Mouse (Mus musculus) lung, embryonic 14.5 days (tissue): ENCODE results near the gene Prpf8. TPM values are rescaled to one million over a fixed set of nuclear protein-coding genes. Genes with fewer than 3 reads are reported as not detected.
A peak's percentile ranks its signal among the peaks of the same experiment; 100 is the strongest.

Experiments
- ATAC-seq: fragments of 200-750 bp; cut with Nextera tagmentation; 2 replicates; pipeline ENCODE4 v1.8.0; 2017; ENCODE audit warnings: mild to moderate bottlenecking, moderate TSS enrichment, moderate library complexity; ENCODE audit not compliant: insufficient read depth
- DNase-seq: peaks from one replicate; pipeline ENCODE4 v3.0.0-alpha.2; 2015
- H3K27ac ChIP-seq: fragments of 300-500 bp; sonication (generic); 2 replicates; pipeline ENCODE4 v1.5.1; 2014; ENCODE audit warnings: low read depth, mild to moderate bottlenecking, moderate library complexity
- H3K27me3 ChIP-seq: fragments of 300-500 bp; sonication (generic); 2 replicates; pipeline ENCODE4 v1.6.1; 2014; ENCODE audit warnings: low read length, control low read depth; ENCODE audit not compliant: insufficient read depth
- H3K36me3 ChIP-seq: fragments of 300-500 bp; sonication (generic); 2 replicates; pipeline ENCODE4 v1.6.1; 2014; ENCODE audit warnings: control low read depth; ENCODE audit not compliant: insufficient read depth
- H3K4me1 ChIP-seq: fragments of 300-500 bp; sonication (generic); 2 replicates; pipeline ENCODE4 v1.6.1; 2014; ENCODE audit warnings: antibody characterized with exemption, control low read depth; ENCODE audit not compliant: insufficient read depth
- H3K4me2 ChIP-seq: fragments of 300-500 bp; sonication (generic); 2 replicates; pipeline ENCODE4 v1.6.1; 2014; ENCODE audit warnings: mild to moderate bottlenecking
- H3K4me3 ChIP-seq: fragments of 300-500 bp; sonication (generic); 2 replicates; pipeline ENCODE4 v1.5.1; 2014; ENCODE audit warnings: low read depth, low read length
- H3K9ac ChIP-seq: fragments of 300-500 bp; sonication (generic); 2 replicates; pipeline ENCODE4 v1.6.1; 2014
- H3K9me3 ChIP-seq: fragments of 300-500 bp; sonication (generic); 2 replicates; pipeline ENCODE4 v1.6.1; 2016; ENCODE audit warnings: low read depth, low read length, control low read depth
- CTCF ChIP-seq: IDR thresholded peaks from 2 replicates; pipeline ENCODE4 v1.5.1; 2016; ENCODE audit warnings: antibody characterized with exemption, low read depth
- WGBS: fragments of 180-500 bp; shearing (Covaris S2); extraction: QIAGEN DNeasy Blood & Tissue Kit; methylation state at CpG from one replicate; pipeline ENCODE4 v1.1.7; 2014; 5-methylcytosine and 5-hydroxymethylcytosine counted together
- polyA plus RNA-seq: library from polyadenylated mRNA; unstranded; fragments of >200 nt; fragmentation: Nextera tagmentation; extraction: Ambion mirVana; gene quantifications from 2 replicates; pipeline ENCODE4 v1.2.1, GENCODE M21; 2014

Prpf8 gene
- polyA plus RNA-seq, 1 experiment from 2014 or later = 104 TPM

DNA sequence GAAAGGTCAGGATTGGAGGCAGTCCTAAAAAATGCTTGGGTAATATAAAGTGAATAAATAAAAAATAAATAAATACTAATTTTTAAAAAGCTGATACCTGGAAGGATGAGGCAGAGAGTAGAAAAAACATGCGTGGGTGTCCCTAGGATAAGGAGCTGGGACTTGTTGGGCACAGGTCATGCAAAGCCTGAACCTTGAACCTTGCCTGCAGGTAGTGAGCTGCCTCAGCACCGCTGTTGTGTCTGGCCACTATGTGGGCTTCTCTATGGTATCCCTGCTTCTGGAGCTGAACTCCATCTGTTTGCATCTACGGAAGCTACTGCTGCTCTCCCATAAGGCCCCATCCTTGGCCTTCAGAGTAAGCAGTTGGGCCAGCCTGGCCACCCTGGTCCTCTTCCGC lies 17.4 kb upstream of the Prpf8 start:
- ATAC-seq (no peak), DNase-seq (no peak)
- peaks cover 14% of the 10 kb centered on the region for H3K36me3 ChIP-seq
- no peak overlapping the region for H3K27ac ChIP-seq
- H3K4me3 ChIP-seq = no peak overlapping the region
- H3K4me1 ChIP-seq = no peaks in the 10 kb centered on the region; the same call in 1 of the 2 replicates
- TF ChIP-seq CTCF = no peak
- no peak overlapping the region; the same call in 1 of the 2 replicates for H3K9ac ChIP-seq
- no peaks in the 10 kb centered on the region for H3K27me3 ChIP-seq
- no peaks in the 10 kb centered on the region for H3K9me3 ChIP-seq
- WGBS = 92% methylated on average over 4 of the region's 4 CpGs
- no peak overlapping the region for H3K4me2 ChIP-seq

DNA sequence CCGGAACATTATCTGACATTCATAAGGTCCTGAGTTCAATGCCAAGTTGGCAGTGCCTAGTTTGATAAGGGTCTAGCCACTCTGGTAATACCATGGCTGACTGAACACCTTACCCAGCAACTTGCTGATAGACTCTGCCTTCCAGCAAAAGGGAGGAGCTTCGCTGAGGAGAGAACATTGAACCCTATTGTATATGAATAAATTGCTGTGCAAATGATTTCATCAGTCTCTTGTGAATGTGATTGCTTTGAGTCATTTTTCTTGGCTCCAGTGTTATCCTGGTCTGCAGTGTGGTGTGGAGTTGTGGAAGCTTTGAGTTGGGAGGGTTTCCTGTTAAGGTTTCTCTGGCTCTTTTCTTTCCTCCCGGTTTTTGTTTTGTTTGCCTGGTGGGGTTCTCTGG lies 15.9 kb upstream of the Prpf8 start:
- no peak overlapping the region for H3K4me2 ChIP-seq

DNA sequence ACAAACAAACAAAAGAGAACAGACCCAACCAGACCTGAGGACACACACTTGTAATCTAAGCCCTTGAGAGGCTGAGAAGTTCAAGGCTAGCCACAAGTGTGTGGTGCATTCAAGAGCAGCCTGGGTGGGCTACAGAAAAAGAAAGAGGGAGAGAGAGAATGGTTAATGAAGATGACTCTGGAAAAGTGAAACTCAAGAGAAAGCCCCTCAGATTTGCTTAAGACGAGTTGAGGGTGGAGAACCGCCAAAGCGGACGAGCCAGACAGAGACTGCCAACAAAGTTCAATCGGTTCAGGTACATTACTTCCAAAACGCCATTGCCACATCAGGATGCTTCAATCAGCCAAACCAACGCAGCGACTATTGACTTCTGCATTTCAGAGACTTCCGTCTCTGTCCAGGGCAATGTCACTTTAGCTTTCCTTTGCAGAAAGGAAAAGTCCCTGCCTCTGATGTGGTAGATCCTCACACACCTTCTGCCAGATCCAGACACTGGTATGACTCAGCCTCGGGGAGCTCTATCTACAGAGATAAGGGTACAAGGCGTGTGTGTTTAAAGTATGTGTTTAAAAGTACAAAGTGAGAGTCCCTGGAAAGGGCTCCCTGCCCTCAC lies 14.0 kb upstream of the Prpf8 start:
- H3K4me2 ChIP-seq = no peak overlapping the region
- no peaks in the 10 kb centered on the region for H3K27me3 ChIP-seq
- ATAC-seq (no peak), DNase-seq (no peak)
- no peaks in the 10 kb centered on the region; the same call in 1 of the 2 replicates for H3K4me1 ChIP-seq
- no peak for TF ChIP-seq CTCF
- H3K27ac ChIP-seq = no peak overlapping the region
- no peak overlapping the region for H3K4me3 ChIP-seq
- no peak overlapping the region for H3K9ac ChIP-seq
- H3K36me3 ChIP-seq = no peaks in the 10 kb centered on the region
- no peaks in the 10 kb centered on the region for H3K9me3 ChIP-seq
- WGBS = 70% methylated on average over 11 of the region's 11 CpGs

More for the DNA sequence above, 15.9 kb upstream of the Prpf8 start:
- Histone ChIP-seq H3K36me3 (peaks cover 5% of the 10 kb centered on the region; the same call in 1 of the 2 replicates), H3K27me3 (no peaks in the 10 kb centered on the region), H3K27ac (no peak overlapping the region), H3K9me3 (no peaks in the 10 kb centered on the region), H3K4me3 (no peak overlapping the region), H3K4me1 (no peaks in the 10 kb centered on the region; the same call in 1 of the 2 replicates), H3K9ac (no peak overlapping the region)
- 85% methylated on average over 3 of the region's 3 CpGs for WGBS
- TF ChIP-seq CTCF = no peak
- DNase-seq = no peak
- no peak for ATAC-seq

DNA sequence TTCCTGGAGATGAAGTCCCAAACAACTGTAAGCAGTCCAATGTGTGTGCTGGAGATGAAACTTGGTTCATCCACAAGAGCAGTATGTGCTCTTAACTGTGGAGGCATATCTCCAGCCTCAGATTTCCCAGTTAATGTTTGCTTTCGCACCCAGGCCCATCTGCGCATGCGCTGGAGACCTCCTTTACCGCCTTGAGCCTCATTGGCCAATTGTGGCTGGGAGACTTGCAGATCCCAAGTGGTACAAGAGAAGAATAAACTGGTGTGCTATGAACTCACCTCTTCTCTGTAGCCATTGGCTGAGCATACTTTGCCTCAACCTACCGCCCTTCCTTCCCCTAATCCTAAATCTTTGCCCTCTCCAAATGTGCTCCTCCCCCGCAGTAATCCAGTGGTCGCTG lies 13.2 kb upstream of the Prpf8 start:
- Histone ChIP-seq H3K27me3 (no peaks in the 10 kb centered on the region), H3K9me3 (no peaks in the 10 kb centered on the region), H3K36me3 (no peaks in the 10 kb centered on the region), H3K4me3 (no peak overlapping the region), H3K4me1 (no peaks in the 10 kb centered on the region), H3K9ac (no peak overlapping the region), H3K27ac (no peak overlapping the region), H3K4me2 (no peak overlapping the region)
- 72% methylated on average over 7 of the region's 7 CpGs for WGBS
- no peak for TF ChIP-seq CTCF
- DNase-seq (peak; percentile 18), ATAC-seq (no peak)

DNA sequence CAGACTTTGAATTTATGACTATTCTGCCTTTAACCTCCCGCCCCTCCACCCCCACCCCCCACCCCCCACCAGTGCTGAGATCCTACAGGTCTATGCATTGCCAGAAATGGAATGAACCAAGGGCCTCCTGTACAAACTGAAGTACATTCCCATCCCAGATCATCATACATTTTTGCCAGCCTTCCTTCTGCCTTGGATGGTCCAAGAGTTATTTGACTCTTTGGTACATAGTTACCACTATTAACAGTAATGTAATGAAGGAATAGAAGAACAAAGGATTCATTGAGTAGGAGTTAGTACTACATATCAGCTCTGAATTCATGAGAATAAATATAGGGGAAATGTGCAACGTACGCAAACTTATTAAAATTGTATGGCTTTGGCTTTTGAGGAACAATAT lies 424 bp upstream of the Prpf8 start:
- Histone ChIP-seq H3K4me2 (peak overlapping the region; percentile 85), H3K27me3 (no peaks in the 10 kb centered on the region), H3K9ac (no peak overlapping the region), H3K27ac (no peak overlapping the region), H3K9me3 (no peaks in the 10 kb centered on the region), H3K4me3 (peak overlapping the region; percentile 100), H3K4me1 (peaks cover 8% of the 10 kb centered on the region), H3K36me3 (peaks cover 29% of the 10 kb centered on the region)
- DNase-seq (no peak), ATAC-seq (peak; percentile 45)
- 25% methylated on average over 3 of the region's 3 CpGs for WGBS
- no peak for TF ChIP-seq CTCF

DNA sequence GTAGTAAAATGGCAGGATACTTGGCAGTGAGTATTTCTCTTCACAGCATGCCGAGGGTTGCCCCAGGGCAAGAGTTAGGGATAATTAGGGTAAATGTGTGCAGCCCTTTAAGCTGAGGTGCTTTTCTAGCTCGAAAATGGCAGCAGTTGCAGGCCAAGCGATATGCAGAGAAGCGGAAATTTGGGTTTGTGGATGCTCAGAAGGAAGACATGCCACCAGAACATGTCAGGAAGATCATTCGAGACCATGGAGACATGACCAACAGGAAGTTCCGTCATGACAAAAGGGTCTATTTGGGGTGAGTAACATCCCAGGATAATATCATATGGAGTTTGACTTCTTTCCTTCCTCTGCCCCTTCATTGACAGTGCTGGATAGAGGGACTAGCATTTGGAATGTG lies 880 bp downstream of the Prpf8 start:
- peak overlapping the region; percentile 100 for H3K4me3 ChIP-seq
- no peak overlapping the region for H3K27ac ChIP-seq
- peaks cover 8% of the 10 kb centered on the region for H3K4me1 ChIP-seq
- H3K36me3 ChIP-seq = peaks cover 42% of the 10 kb centered on the region
- no peak for DNase-seq
- TF ChIP-seq CTCF = no peak
- peak overlapping the region; percentile 85 for H3K4me2 ChIP-seq
- peak overlapping the region; percentile 94 for H3K9ac ChIP-seq
- 35% methylated on average over 6 of the region's 6 CpGs for WGBS
- no peak for ATAC-seq
- no peaks in the 10 kb centered on the region for H3K27me3 ChIP-seq
- no peaks in the 10 kb centered on the region for H3K9me3 ChIP-seq

DNA sequence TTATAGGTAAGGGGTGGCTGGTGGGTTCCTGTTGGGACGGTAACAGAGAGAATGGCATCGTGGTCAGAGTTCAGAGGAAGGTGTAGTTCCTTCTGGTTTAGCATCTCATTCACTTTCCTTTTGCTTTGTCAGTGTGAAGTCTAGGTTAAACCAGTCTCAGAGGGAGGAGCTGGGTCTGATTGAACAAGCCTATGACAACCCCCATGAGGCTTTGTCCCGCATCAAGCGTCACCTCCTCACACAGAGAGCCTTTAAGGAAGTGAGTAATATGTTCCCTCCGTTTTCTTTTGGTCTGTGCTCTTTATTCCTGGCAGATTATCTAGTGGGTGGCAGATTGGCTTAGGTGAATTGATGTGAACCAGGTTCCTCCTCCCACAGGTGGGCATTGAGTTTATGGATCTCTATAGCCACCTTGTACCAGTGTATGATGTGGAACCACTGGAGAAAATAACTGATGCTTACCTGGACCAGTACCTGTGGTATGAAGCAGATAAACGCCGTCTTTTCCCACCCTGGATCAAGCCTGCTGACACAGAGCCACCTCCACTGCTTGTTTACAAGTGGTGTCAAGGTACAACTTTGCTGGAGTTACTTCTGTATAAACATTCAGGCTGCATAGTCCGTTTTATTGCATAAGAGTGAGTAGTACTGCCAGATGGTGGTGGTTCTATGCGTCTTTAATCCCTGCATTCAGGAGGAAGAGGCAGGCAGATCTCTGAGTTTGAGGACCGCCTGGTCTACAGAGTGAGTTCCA lies 7.9 kb downstream of the Prpf8 start:
- H3K9me3 ChIP-seq = no peaks in the 10 kb centered on the region
- no peak overlapping the region for H3K9ac ChIP-seq
- TF ChIP-seq CTCF = no peak
- no peaks in the 10 kb centered on the region for H3K27me3 ChIP-seq
- H3K4me1 ChIP-seq = no peaks in the 10 kb centered on the region
- no peak for DNase-seq
- peaks cover 100% of the 10 kb centered on the region for H3K36me3 ChIP-seq
- no peak for ATAC-seq
- H3K27ac ChIP-seq = no peak overlapping the region
- whole genome bisulfite sequencing = 88% methylated on average over 10 of the region's 10 CpGs
- H3K4me3 ChIP-seq = no peak overlapping the region
- no peak overlapping the region for H3K4me2 ChIP-seq
